Mouse (Mus musculus): ENCODE results near the gene Map10.

The Map10 gene

DNA sequence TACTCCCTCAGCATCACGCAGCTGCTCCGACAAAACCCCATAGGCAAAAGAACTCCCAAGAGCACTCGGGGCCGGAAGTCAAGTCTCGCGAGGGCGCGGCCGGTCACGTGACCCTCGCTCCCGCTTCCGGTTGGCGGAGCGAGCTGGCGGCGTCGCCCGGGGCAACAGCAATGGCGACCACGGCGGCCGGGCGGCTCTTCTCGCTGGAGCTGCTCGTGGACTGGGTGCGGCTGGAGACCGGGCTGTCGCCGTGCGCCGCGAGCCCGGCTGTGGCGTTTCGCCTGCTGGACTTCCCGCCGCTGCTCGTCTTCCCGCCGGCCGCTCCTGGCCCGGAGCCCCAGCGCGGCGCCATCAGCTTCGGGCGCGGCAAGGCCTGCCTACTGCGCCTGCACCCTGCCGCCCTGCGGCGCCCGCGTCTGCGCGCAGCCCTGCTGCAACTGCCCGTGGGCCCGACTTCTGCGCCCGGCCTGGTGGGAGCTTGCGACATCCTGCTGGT lies at the start of gene Map10:
Gene Map10, plus strand, starts transcription at position 119 of the 496 bp plus-strand sequence.
- in situ Hi-C loops (cut with MboI; ENCODE audit: unreplicated experiment in 2 of 2) = no loop called here

DNA sequence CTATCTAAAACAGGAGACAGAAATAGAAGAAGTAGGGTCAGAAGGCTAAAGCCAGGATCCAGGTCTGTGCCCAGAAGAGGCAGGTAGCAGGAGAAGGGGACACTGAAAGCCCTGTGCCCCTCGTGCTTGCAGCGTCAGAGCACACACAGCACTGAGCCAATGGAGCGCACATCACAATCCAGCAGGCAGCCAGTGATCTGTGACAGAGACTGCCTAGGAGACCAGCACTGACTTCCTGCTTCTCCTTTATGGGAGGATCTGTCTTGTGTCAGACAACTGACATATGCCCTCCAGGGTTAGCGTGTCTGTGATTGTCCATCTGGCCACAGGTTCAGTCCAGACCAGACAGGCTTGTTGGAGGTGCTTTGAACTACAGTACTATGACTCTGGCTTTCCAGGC lies 49.3 kb upstream of the Map10 start:
- in situ Hi-C loops (cut with MboI; ENCODE audit: unreplicated experiment in 2 of 2) = no loop called here

DNA sequence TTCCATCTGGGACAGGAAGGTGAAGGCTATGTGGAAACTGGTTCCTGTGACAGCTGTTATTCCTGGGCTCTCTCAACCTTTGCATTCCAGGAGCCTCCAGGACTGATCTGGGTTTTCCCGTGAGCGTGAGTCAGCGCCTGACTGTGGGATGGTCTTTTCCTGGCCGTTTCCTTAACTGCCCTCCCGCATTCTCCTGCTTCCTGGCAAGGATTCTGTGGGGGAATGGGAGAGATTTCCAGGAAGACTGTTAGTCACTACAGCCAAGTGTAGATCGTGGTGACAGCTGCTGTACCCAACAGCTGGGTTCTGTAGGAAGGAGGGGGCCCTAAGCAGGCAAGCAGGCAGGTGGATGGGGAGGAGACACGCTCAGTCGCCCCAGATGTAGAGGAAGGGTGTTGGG lies 45.3 kb upstream of the Map10 start:
- in situ Hi-C loops (cut with MboI; ENCODE audit: unreplicated experiment in 2 of 2) = no loop called here

DNA sequence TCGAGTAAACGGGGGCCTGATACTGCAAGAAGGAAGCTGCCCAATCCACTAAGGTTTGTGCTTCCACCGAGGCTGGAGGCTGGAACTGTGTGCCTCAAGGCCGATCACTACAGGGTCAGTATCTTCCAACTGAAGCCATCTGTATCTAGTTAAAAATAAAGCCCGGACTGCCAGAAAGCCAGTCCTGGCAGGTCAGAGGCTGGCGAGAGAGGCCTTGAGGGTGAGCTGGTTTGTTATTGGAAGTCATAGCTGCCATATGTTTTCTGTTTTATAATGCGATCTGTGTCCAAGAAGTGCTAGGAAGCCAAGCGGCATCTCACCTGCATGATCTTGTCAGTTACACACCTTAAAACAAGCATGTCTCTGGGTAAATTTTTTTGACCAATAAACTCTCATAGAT lies 43.2 kb upstream of the Map10 start:
- in situ Hi-C loops (cut with MboI; ENCODE audit: unreplicated experiment in 2 of 2) = no loop called here

DNA sequence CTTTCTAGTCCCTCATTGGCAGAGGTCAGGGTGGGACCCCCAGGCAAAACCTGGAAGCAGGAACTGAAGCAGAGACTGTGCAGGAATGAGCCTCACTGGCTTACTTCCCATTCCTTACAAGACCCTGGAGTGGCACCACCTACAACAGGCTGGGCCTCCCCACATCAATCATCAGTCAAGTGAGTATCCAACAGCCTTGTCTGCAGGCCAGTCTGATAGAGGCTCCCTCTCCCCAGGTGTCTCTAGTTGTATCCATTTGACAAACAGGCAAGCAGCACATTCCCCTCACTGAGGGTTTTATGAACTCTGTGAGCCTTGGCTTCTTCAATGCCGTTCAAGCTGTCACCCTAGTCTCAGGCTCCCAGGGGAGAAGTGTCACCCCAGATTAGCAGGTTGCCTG lies 40.8 kb upstream of the Map10 start:
- in situ Hi-C loops (cut with MboI; ENCODE audit: unreplicated experiment in 2 of 2) = no loop called here

DNA sequence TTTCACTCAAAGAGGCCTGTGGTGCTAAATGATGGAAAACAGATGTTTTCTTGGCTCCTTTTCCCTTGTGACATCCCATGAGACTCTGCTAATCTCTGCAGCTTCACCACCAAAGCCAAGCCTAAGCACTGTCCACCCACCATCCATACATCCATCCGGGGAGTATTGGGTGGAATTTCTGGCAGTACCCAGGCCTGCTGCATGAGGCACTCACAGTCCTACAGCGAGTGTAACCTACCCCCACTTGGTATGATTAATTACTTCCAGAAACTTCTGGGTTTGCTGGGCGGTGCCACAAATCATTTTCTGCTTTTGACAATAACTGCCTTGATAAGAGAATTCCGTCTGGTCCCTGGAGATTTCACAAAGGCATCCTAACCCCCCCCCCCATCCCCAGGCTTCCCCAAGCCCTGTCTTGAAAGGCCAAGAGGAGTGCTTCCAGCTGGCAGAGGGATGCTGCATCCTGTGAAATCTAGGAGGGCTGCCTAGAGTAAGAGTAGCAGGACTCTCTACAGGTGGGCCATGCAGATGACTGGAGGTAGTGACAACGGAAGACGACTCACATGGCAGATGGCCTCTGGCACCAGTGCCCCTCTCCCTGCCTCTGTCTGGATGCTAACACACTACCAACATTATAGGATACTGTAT lies 31.1 kb upstream of the Map10 start:
- in situ Hi-C loops (cut with MboI; ENCODE audit: unreplicated experiment in 2 of 2) = no loop called here

DNA sequence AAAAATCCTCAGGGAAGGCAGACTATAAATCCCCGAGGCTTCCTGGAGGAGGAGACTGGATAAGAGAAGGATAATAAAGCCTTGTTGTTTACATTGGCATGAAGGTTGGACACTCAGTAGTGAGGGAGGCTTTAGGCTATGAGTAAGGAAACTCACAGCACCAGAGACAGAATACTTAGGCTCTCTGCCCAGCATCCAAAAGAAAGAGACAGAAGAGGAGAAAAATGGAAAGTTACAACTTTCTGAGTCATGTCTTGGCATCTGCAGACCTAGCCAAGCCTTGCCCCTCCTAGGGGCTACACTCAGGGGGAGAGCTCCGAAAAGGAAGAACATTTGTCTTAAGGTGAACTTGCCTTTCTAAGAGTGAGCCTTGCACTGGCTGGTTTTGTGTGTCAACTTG lies 30.0 kb upstream of the Map10 start:
- in situ Hi-C loops (cut with MboI; ENCODE audit: unreplicated experiment in 2 of 2) = no loop called here

DNA sequence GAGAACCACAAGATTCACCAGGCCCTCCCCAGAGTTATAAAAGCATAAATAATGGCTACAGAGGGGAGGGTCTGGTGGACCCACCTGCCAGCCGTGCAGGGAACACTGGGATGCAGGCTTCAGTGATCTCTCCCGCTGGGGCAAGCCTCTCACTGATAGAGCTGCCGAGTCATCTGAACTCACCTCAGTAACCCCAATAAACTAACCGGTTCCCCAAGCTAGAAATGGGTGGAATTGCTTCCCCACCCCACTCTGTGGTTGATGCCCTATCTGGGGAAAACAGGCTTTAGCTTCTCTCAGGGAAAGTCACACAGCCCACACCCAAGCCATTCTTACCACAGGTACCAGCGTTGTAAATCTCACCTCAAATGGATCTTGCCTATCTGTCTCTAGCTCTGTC lies 28.9 kb upstream of the Map10 start:
- in situ Hi-C loops (cut with MboI; ENCODE audit: unreplicated experiment in 2 of 2) = no loop called here

DNA sequence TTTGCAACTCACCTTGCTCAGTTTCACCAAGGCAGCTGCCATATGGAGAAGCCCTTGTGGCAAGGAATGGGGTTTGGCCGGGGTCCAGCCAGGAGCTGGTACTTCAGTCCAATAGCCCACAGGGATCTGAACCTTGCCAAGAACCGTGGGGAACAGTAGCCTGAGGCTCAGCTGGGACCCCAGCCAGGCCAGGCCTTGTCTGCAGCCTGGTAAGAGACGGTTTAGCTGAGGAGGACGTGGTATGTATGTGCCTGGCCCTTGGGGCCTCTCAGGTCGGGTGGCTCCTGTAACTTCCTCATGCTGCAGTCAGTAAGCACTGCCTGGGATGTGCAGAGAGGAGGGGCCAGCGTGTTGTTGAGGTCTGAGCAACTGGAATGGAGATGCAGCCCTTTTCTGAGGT lies 27.8 kb upstream of the Map10 start:
- in situ Hi-C loops (cut with MboI; ENCODE audit: unreplicated experiment in 2 of 2) = no loop called here

DNA sequence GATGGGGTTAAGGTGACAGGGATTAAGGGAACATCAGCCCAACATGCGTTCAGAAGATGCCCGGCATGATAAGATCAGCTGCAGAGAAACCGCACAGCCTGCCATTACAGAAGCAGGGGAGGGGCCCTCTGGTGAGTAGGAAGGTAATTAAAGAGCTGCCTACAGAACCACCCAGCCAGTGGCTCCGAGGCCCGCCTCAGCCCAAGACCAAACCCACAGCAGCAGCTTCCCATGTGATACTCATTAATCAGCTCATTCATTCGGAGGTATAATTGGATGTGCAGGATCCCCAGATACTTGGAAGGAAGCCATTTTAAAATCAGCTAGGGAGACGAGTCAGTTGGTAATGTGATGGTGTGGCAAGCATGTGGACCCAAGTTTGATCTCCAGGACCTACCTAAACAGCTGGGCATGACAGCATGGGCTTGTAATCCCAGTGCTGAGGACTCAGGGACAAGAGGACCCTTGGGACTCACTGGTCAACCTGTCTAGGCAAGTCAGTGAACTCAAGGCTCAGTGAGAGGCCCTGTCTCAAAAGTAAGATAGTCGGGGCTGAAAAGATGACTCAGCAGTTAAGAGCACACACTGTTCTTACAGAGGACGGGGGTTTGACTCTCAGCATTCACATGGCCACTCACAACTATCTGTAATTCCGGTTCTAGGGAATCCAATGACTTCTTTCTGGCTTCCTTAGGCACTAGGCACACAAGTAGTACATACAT lies 23.7 kb upstream of the Map10 start:
- in situ Hi-C loops (cut with MboI; ENCODE audit: unreplicated experiment in 2 of 2) = no loop called here

DNA sequence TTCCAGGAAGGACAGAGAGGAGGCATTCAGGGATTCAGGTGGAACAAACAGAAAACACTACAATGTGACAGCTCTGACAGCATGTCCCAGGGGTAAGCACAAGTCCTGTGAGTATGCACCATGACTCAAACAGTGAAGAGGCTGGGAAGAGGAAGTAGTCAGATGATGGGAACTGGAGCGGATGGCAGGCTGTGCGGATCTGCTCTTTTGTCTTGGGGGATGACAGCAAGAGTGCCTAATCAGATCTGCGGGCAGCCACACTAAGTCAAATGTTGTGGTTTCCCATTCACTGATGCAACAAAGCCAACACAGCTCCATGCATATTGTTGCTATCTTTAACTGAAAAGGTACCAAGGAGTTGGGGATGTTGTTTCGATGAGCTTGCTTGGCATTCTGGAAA lies 20.2 kb upstream of the Map10 start:
- in situ Hi-C loops (cut with MboI; ENCODE audit: unreplicated experiment in 2 of 2) = no loop called here

DNA sequence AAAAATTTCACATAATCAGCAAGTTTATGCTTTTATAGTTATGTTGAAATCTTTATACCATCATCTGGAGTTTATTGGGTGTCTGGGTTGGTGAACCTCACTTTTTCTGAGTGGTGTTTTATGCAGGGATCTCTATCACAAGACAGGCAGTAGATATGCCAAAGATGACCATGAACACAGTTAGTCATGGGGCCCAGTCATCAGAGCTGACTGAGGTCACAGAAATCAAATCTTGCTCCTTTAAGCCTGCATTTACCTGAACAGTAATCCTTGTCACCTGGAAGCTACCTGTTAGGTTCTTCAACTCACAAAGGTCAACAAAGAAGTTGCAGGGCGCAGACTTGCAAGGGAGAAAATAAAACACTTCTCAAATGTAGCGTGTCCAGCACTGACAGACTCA lies 14.8 kb upstream of the Map10 start:
- in situ Hi-C loops (cut with MboI; ENCODE audit: unreplicated experiment in 2 of 2) = no loop called here

DNA sequence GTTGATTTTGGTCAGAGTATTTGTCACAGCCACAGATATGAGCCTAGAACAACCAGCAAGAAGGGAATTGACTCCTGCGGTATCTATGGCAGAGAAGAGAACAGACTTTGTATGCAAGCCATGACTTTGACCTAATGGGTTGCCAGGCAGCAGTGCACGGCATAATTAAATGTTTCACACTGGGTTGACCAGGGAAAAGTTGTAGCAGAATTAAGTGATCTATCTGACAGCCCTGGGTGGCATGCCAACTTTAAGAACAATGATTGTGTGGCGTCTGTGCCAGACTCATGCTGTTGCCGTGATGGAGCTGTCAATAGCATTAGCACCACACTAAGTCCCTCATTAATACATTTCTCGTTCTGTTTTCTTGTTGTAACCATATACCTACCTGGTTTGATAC lies 11.1 kb upstream of the Map10 start:
- in situ Hi-C loops (cut with MboI; ENCODE audit: unreplicated experiment in 2 of 2) = no loop called here

DNA sequence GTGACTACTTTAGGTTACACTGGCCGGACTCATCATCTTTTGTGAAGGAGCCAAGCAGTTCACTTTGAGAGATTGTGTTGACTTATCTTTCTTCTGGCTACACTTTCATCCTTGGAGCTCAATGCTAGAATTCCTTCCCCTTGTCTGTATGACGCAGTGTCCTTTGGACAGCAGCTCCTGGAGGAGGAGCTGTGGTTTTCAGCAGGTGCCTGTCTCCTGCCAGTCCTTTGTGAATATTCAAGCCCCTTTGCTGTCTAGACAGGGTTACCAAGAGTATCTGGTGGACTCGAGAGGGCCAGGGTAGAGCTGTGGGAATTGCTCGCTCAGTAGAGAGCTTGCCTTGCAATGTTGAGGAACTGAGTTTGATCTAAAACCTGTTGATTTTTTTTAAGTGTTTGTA lies 10.7 kb upstream of the Map10 start:
- in situ Hi-C loops (cut with MboI; ENCODE audit: unreplicated experiment in 2 of 2) = no loop called here

DNA sequence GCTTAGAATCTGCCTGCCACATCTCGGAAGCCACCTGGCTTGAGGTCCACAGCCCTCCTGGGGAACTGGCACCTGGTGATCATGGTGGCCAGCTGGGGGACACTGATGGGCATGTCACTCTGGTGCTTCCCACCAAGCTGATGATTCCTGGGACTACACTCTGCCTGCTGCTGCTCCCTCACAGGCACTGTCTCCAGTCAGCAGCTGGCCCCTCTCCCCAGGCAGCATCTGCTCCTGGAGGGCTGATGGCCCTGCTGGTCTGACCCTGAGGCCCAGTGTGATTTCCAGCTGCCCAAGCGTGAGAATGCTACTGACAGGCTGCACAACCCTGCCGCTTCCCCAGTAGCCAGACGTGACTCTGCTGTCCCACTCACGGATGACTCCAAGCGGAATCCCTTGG lies 9.2 kb upstream of the Map10 start:
- in situ Hi-C loops (cut with MboI; ENCODE audit: unreplicated experiment in 2 of 2) = no loop called here

DNA sequence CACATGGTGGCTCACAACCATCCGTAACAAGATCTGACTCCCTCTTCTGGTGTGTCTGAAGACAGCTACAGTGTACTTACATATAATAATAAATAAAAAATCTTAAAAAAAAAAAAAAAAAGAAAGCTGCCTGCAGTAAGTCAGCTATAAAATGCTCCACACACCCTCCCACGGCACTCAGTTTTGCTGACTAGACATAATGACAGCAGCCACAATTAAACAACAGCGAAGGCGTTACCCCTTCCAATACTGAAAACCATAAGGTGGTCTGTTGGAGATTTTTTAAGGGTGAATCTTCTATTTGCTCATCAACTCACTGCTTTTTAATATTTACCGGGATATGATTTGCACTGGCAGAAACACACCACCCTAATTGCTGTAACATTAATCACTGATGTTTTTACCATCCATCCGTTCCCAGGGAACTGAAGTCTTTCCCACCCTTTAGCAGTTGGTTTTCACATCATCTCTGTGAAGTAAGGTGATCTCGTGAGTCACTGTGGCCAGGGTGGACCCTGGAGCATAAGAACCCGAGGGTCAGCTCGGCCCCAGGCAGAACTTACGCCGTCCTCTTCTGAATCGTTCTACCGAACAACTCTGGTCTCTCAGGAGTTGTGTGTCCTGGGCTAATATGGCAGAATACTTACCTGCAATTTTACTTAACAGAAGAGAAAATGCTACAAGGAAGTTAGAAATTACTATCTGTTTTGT lies 7.5 kb upstream of the Map10 start:
- in situ Hi-C loops (cut with MboI; ENCODE audit: unreplicated experiment in 2 of 2) = no loop called here

DNA sequence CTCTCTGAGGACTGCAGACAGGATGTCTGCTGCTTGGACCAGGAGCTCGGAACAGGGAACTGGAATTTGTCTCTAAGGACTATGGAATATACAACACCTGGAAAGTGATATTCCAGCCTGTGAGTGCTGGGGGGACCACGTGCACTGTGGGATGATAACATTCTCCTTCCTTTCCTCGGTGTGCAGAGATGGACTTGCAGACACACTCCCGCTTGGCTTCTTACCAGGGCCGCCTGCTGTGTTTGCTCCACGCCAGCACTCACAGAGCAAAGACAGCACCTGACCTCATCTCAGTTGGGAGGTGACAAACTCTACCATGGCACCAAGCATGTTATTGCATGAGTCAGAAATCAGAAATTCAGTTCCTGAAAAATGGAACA lies 7.0 kb upstream of the Map10 start:
- in situ Hi-C loops (cut with MboI; ENCODE audit: unreplicated experiment in 2 of 2) = no loop called here

DNA sequence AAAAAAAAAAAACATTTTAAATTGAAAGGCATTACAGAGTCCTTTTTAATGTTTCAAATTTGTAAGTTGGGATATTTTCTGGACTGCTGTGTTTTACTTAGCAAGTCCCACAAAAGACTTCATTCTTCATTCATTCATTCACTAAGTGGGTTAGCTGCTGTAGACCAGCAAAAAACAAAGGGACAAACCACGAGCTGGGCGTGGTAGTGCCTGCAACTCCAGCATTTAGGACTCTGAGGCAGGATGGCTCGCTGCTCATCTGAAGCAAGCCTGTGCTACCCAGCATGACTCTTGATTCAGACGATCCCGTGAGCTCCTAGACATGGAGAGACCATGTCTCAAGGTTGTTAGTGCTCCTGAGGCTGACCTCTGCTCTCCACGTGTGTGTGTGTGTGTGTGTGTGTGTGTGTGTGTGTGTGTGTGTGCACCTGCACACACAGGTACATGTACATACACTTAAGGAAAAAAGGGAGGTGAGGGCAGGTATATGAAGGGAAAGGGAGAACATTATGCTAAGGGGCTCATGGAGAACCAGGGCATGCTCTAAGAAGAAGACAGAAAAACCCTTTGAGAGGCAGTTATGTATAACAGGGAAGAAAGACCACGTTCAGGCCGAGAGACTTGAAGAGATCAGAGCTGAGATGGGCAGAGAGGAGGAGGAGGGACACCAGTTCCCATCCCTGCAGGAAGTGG lies 4.3 kb upstream of the Map10 start:
- in situ Hi-C loops (cut with MboI; ENCODE audit: unreplicated experiment in 2 of 2) = no loop called here

DNA sequence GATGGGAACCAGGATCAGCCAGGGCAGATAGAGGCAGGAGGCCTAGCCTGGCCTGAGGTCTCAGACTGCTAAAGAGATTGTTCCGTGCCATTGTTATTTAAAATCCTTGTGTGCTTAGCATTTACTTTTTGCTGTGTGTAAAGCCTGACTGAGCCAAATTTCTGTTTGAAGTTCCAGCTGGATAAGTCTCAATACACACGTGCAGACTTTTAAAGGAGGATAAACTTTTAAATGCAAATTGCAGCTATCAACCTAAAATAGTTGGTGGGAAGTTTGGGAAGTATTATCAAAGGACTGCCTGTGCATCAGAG lies 3.8 kb upstream of the Map10 start:
- in situ Hi-C loops (cut with MboI; ENCODE audit: unreplicated experiment in 2 of 2) = no loop called here

DNA sequence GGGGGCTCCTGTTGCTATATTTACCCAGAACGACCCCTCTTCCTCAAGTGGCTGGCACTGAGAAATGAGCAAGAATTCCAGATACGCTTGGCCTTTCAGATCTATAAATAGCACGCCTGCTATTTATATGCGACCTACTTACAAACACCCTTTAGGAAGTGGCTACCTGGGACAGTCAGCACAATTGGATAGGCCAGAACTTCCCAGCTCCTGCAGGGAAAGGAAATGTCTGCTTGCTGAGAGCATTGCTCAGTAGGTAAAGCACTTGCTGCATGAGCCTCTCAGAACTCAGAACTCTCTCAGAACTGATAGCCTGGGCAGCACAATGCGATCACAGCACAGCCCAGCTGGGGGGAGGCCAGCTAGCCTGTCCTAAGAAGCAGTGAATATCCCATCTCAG lies 3.4 kb upstream of the Map10 start:
- in situ Hi-C loops (cut with MboI; ENCODE audit: unreplicated experiment in 2 of 2) = no loop called here

DNA sequence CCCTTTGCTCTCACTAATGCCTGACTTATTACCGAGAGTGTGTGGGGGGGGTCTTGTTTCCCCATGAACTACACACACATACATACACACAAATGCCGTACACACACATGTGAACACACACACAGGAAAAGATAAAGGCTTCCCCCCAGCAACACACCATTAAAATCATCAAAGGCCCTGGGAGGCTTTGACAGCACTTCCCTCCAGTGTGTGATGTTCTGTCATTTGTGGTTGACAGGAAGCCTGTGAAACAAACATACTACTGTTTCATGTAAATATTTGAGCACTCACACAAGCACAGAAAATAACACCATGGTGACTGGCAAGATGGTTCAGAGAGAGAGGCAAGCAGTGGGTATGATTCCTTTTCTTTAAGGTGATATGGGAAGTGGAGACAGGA lies 2.4 kb upstream of the Map10 start:
- in situ Hi-C loops (cut with MboI; ENCODE audit: unreplicated experiment in 2 of 2) = no loop called here

Data from v-Abl transformed pro-B cells (cell line).